Mouse (Mus musculus): Measurements from ENCODE around the gene Msh4.
A peak's percentile ranks its signal among the peaks of the same experiment; 100 is the strongest.

DNA sequence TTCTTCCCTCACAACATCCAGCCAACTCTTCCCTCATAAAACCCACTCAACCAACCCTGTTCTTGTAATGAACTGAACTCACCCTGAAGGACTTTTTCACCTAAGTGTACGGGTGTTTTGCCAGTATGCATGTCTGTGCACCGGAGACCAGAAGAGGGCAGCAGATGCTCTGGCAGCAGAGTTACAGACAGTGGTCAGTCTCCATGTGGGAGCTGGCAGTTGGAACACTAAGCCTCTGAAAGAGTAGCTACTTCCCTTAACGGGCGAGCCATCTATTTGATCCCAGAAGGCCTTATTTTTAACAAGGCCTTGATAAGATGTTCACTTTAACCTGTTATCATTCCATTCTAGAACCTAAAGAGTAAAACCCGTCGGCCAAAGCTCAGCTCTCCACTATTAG is 1.4 kb downstream of the Msh4 start:
- TF ChIP-seq EP300 (optimal IDR thresholded peaks at IDR 0.05) (no peak), CTCF (IDR thresholded peaks at IDR 0.05; ENCODE audit: low read depth) (peak; percentile 76)

All from stomach, postnatal 0 days (tissue).